Mouse (Mus musculus): ENCODE measurements at regions not wholly inside any gene's neighbourhood (a gene's known extent, or its start where the extent isn't known, plus 50 kb on each side); places are given as distances from the start of the nearest gene placed in this dataset.
A peak's percentile ranks its signal among the peaks of the same experiment; 100 is the strongest.

- intact Hi-C loops (cut with DNase I): no loop called here
- DNase-seq: no peak
Observed at GRCm38 (mm10) chr13:81852309-81852978, 69.6 kb downstream of the Cetn3 start.

- DNase-seq: peak; percentile 15 to 37
- intact Hi-C loops (cut with DNase I): no loop called here
Observed at GRCm38 (mm10) chr13:81856072-81856471, 73.2 kb downstream of the Cetn3 start.

GRCm38 (mm10) chr13:81860683-81861082 lies 77.8 kb downstream of the Cetn3 start:
- DNase-seq: no peak
- intact Hi-C loops (cut with DNase I): no loop called here

GRCm38 (mm10) chr13:81861886-81862600 lies 79.2 kb downstream of the Cetn3 start:
- no peak for DNase-seq
- intact Hi-C loops (cut with DNase I): no loop called here

- intact Hi-C loops (cut with DNase I): no loop called here
- no peak for DNase-seq
Observed at GRCm38 (mm10) chr13:81871226-81871625, 88.3 kb downstream of the Cetn3 start.

- intact Hi-C loops (cut with DNase I): no loop called here
Observed at GRCm38 (mm10) chr13:81885879-81886278, 103.0 kb downstream of the Cetn3 start.

GRCm38 (mm10) chr13:81930266-81930665 lies 147.4 kb downstream of the Cetn3 start:
- DNase-seq: no peak
- intact Hi-C loops (cut with DNase I): no loop called here

More at GRCm38 (mm10) chr13:81885879-81886278, 103.0 kb downstream of the Cetn3 start:
- DNase-seq: no peak

- no peak for DNase-seq
- intact Hi-C loops (cut with DNase I): no loop called here
Observed at GRCm38 (mm10) chr13:81931199-81931598, 148.3 kb downstream of the Cetn3 start.

GRCm38 (mm10) chr13:81937061-81937460 lies 154.2 kb downstream of the Cetn3 start:
- intact Hi-C loops (cut with DNase I): no loop called here
- DNase-seq: no peak

GRCm38 (mm10) chr13:81944047-81944446 lies 161.2 kb downstream of the Cetn3 start:
- DNase-seq: peak; percentile 72 to 80
- intact Hi-C loops (cut with DNase I): loop anchor here (2.0 to 10.0 kb wide), 3 partner anchors 271 to 1711 kb away; no protein-coding TSS in a partner anchor

GRCm38 (mm10) chr13:81944469-81944868 lies 161.6 kb downstream of the Cetn3 start:
- intact Hi-C loops (cut with DNase I): loop anchor here (2.0 to 10.0 kb wide), 3 partner anchors 270 to 1710 kb away; no protein-coding TSS in a partner anchor

GRCm38 (mm10) chr13:81945741-81946140 lies 162.9 kb downstream of the Cetn3 start:
- DNase-seq: no peak
- intact Hi-C loops (cut with DNase I): loop anchor here (2.0 to 10.0 kb wide), 3 partner anchors 269 to 1709 kb away; no protein-coding TSS in a partner anchor

More at GRCm38 (mm10) chr13:81944469-81944868, 161.6 kb downstream of the Cetn3 start:
- DNase-seq: no peak

GRCm38 (mm10) chr13:81965431-81965830 lies 182.6 kb downstream of the Cetn3 start:
- no peak for DNase-seq
- intact Hi-C loops (cut with DNase I): no loop called here

GRCm38 (mm10) chr13:81975878-81976277 lies 193.0 kb downstream of the Cetn3 start:
- no peak for DNase-seq
- intact Hi-C loops (cut with DNase I): no loop called here

- intact Hi-C loops (cut with DNase I): no loop called here
- no peak for DNase-seq
Observed at GRCm38 (mm10) chr13:81978003-81978402, 195.1 kb downstream of the Cetn3 start.

GRCm38 (mm10) chr13:81979289-81979688 lies 196.4 kb downstream of the Cetn3 start:
- no peak for DNase-seq
- intact Hi-C loops (cut with DNase I): no loop called here

GRCm38 (mm10) chr13:81980094-81980493 lies 197.2 kb downstream of the Cetn3 start:
- no peak for DNase-seq
- intact Hi-C loops (cut with DNase I): no loop called here

GRCm38 (mm10) chr13:81982491-81982890 lies 199.6 kb downstream of the Cetn3 start:
- intact Hi-C loops (cut with DNase I): no loop called here
- DNase-seq: no peak

- no peak for DNase-seq
- intact Hi-C loops (cut with DNase I): no loop called here
Observed at GRCm38 (mm10) chr13:82000681-82001212, 217.9 kb downstream of the Cetn3 start.

GRCm38 (mm10) chr13:82005929-82006726 lies 223.3 kb downstream of the Cetn3 start:
- intact Hi-C loops (cut with DNase I): no loop called here
- no peak for DNase-seq

- no peak for DNase-seq
- intact Hi-C loops (cut with DNase I): no loop called here
Observed at GRCm38 (mm10) chr13:82007222-82007621, 224.3 kb downstream of the Cetn3 start.
